Mouse (Mus musculus): Measurements from ENCODE around the gene Scn2b.
A peak's percentile ranks its signal among the peaks of the same experiment; 100 is the strongest.

The Scn2b gene

GRCm38 (mm10) chr9:45119954-45120530, 2.5 kb downstream of the Scn2b start:
- DNase-seq (ENCODE audit: low read depth, low spot score): no peak

DNA sequence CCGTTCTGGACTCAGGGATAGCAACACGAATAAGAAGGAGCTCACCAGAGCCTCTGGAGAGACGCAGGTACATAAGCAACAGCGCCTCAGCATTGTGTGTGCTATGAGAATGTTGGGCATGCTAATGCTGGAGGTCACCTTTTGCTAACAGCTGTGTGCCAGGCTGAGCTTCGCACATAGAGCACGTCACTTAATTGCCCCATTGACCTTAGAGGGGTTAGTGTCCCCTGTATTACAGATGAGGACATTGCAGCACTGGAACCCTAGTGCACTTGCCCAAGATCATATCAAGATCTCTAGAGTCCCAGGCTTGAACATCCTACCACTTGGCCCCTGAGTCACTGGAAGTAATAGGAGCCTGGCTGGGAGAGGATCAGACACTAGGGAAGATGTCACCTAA, 3.0 kb downstream of the Scn2b start:
- no peak for DNase-seq (ENCODE audit: low read depth, low spot score)

DNA sequence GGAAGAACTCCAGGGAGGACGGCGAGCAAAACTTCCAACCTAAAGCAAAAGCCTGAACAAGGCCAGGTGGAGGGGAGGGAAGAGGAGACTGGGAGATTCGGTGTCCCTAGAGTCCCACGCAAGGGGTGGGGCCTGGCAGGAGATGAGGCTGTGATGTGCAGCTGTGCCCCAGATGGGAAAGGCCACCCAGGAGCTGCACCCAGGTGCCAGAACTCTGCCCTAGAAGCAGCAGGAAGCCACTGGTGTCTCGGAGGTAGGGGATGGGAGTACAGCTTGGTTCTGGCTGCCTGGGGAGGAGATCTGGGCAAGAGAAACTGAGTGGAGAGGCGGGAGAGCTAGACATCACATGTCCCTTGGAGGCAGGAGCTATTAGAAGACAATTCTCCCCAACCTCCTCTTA, 3.4 kb downstream of the Scn2b start:
- DNase-seq (ENCODE audit: low read depth, low spot score): no peak

- peak; percentile 82 for DNase-seq (ENCODE audit: low read depth, low spot score)
These were observed 4.2 kb downstream of the Scn2b start for GRCm38 (mm10) chr9:45121769-45122168.

DNA sequence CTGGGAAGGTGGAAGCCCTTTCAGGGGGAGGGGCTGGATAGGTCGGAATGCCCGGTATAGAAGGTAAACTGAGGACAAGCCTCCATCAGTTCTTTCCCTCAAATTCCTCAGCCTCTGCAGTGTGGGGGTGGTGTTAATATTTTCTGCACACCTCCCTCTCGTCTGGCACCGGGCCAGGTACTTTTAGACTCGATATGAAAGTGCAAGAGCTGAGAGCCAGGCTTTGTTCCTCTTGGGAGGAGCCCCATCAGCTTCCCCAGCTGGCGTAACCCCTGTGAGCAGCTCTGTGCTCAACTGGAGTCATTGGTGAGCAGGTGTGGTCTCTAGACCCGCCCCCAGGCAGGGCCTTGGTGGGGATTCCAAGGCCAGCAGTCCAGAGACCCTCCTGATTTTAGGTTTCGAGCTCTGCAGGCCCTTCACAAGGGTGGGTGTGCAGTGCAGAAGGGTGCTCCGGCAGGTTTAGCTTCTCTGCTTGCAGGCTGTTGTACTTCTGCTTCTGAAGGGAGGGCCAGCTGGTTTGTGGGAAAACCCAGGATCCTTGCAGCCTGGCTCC, 4.7 kb downstream of the Scn2b start:
- DNase-seq (ENCODE audit: low read depth, low spot score): no peak

- DNase-seq (ENCODE audit: low read depth, low spot score): no peak
These were observed 7.6 kb downstream of the Scn2b start for GRCm38 (mm10) chr9:45125211-45125610.

DNA sequence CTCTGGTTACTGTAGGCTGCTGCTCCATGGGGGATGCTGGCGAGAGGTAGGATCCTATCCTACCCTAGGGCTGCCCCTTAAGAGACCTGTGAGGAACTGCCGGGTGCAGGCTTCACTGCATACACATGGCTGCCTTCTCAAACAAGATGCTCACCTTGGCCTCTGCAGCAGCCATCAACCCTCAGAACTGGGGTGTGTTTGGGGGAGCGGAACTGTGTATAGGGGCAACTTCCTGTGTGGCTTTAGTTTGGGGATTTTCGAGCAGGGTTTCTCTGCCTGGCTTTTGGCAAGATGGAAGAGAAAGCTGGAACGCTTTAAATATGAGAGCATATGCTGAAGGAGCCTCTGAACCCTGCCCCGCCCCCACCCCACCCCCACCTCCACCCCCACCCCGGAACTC, 9.4 kb downstream of the Scn2b start:
- no peak for DNase-seq (ENCODE audit: low read depth, low spot score)

- no peak for DNase-seq (ENCODE audit: low read depth, low spot score)
These were observed 12.5 kb downstream of the Scn2b start for GRCm38 (mm10) chr9:45130119-45130518.

DNA sequence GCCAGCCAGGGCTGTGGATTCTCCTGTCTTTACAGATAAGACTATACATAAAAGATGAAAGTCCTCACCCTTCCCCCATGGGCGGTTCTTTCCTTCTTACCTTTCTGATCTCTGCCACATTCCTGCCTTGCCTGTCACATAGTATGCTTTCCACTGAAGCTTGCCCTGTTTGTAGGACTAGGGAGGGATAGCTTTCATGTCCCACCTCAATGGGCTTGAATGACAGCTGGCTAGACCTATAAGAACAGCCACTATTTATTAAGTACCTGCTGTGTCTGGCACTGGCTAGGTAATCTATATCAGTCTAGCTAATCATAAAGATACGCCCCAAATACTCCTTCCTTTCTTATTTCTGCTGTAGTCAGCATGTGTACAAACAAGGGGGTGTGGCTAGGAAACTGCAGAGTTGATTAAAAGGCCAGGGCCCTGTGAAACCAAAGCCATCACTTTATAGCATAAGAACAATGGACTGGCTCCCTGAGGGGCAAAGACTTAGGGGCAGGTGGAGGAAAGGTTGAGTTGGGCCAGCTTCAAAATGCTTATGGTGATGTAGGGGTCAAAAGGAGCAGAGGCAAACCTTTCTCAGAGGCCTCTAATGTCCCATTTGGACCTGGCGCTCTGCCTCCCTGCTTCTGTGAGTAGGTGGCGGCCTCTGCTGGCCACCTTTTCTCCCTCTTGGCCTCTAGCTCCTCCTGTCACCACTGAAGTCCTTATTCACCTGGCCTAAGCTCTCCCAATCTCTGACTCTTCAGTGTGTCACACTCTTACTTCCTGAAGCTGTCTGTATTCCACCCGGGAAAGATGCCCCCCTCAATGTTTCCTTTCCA, 16.1 kb downstream of the Scn2b start:
- peak; percentile 43 for DNase-seq (ENCODE audit: low read depth, low spot score)

- DNase-seq (ENCODE audit: low read depth, low spot score): peak; percentile 34
These were observed 19.0 kb downstream of the Scn2b start for GRCm38 (mm10) chr9:45136442-45137169.

DNA sequence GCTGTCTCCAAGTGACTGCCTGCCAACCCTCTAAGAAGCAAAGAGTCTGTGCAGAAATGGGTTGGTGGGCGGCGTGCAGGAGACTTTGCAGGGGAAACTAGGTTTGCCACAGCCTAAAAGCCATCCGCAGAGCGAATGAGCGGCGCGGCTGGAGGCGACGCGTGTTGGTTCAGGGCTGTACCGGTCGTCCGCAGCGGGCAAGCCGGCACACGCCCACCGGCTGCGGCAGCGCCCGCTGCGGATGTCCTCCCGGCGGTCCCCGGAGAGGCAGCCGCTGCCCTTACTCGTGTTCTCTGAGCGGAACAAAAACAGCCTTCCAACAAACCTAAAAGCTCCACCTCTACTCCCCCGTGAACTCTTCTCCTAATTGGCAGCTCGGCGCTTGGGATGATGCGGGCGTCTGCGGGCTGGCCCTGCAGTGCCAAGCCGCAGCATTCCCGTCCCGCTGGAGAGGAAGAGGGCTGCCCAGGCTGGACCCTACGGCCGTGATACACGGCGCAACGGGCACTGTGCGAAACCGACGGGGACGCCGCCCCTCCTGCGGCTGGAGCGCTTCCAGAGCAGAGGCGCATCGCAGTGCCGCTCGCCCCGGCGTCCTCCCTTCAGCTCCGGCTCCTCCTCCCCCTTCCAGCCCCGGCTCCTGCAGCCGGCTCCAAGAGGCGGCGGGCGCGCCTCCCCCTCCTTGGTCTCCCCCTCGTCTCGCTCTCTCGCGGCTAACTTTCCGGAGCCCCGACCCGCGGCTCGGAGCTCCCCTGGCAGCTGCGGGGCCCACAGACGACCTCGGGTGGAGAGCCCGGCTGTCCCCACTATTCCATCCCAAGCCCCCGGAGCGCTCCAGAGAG, 20.8 kb downstream of the Scn2b start, which contains the start of gene Scn4b:
TSS of gene Scn4b (plus strand) at position 205 of the 842 bp plus-strand sequence.
- peak; percentile 53 for DNase-seq (ENCODE audit: low read depth, low spot score)

DNA sequence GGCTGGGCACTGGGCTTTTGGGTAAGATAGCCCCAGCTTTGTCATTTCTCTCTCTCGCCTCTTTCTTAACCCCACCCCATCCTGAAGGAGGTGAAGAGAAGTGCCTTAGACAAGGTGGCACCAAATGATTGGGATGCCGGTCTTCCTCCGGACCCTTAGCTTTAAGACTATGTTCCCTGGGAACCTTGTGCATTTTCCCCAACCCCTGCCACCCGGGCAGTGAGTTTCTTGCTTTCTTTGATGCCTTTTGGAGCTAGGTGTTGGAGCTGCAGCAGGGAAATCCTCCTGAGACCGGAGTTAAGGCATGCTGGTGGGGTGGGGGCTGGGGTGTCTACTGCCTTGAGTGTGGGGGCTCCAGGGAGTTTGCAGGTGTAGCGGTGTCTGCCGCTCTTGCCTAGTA, 21.5 kb downstream of the Scn2b start:
- DNase-seq (ENCODE audit: low read depth, low spot score): no peak

DNA sequence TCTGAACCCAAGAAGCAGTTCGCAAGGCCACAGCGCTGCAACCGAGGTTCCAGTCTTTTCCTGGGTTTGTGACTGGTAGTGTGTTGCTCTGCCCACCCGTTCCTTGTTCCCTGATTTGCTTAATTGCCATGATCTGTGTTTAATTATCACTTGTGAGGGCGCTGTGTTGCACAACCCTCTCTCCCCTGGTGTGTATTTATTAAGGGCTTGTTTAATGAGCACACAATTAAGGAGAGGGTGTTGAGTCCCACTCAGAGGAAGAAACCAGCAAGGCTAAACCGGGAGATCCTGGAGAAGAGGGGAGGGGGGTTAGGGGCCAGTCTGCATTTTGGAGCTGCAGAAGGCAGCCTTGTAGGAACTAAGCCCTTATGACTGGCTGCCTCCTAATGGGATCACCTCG, 23.4 kb downstream of the Scn2b start:
- DNase-seq (ENCODE audit: low read depth, low spot score): no peak

DNA sequence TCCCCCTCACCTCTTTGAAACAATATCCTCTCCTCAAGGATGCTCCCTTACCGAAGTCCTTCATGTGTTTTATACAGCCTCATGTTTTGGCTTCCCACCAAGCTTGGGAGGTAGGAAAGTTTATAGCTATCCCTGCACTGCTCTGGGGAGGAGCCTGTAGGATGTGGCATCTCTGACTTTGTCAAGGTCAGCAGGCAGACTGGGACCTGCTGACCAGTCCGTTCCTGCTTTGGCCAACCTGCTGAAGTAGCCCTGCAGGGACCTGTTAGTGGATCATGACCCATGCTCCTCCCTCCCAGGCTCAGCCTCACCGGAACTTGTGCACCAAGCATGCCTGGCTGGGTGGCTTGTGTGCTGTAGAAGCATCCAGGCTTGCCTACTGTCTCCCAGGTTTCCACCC, 25.1 kb downstream of the Scn2b start:
- no peak for DNase-seq (ENCODE audit: low read depth, low spot score)

- peak; percentile 59 for DNase-seq (ENCODE audit: low read depth, low spot score)
These were observed 28.1 kb downstream of the Scn2b start for GRCm38 (mm10) chr9:45145533-45146266.

DNA sequence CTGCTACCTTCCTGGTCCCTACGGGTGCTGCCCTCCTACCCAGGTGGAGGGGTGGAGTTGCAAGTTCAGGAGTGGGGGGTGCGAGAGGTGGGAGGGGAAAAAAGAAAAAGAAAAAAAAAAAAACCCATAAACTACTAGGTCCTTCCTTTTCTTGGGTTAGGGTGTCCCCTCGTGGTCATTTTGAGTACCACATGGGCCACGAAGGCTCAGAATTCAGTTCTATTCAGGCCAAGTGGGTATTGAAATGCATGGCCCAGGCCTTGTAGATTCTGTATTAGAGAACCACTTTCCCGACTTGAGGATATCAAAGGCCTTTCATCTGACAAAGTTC, 28.6 kb downstream of the Scn2b start:
- peak; percentile 76 for DNase-seq (ENCODE audit: low read depth, low spot score)

GRCm38 (mm10) chr9:45150933-45151332, 33.4 kb downstream of the Scn2b start:
- DNase-seq (ENCODE audit: low read depth, low spot score): no peak

- no peak for DNase-seq (ENCODE audit: low read depth, low spot score)
These were observed 35.8 kb downstream of the Scn2b start for GRCm38 (mm10) chr9:45153361-45153760.

GRCm38 (mm10) chr9:45167903-45168302, 50.3 kb downstream of the Scn2b start:
- DNase-seq (ENCODE audit: low read depth, low spot score): no peak

DNA sequence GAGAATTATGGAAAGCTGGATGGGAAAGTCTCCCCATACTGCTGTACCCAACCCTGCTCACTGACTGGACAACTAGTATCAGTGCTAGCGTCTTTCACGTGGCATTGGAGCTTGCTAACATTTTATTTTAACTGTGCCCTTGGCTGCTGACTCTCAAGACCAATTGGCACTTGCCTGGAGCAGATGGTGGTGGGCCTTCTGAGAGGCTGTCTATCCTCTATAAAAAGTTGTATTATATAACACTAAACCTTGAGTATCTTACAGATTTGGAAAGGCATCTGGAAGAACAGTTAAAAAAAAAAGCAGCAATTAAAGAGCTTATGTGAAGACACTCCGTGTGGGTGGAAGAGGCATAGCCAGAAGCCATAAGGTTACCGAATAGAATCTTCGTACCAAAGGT, 52.6 kb downstream of the Scn2b start:
- no peak for DNase-seq (ENCODE audit: low read depth, low spot score)

DNA sequence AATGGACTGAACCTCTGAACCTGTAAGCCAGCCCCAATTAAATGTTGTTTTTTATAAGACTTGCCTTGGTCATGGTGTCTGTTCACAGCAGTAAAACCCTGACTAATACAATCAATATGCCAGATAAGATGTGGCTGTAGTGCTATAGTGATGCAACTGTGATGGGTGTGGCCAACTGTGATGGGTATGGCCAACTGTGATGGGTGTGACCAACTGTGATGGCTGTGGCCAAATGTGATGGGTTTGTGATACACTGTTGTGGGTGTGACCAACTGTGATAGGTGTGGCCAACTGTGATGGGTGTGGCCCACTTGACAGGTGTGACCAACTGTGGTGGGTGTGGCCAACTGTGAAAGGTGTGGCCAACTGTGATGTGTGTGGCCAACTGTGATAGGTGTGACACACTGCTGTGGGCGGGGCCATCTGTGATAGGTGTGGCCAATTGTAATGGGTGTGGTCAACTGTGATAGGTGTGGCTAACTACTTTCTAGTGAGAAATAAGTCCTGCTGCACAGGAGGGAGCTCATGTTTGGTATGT, 53.6 kb downstream of the Scn2b start:
- no peak for DNase-seq (ENCODE audit: low read depth, low spot score)
